Mouse (Mus musculus): ENCODE results near the gene Cnmd. TPM values are rescaled to one million over a fixed set of nuclear protein-coding genes. Genes with fewer than 3 reads are reported as not detected.
A peak's percentile ranks its signal among the peaks of the same experiment; 100 is the strongest.

The Cnmd gene
- polyA plus RNA-seq, 1 experiment from 2014 or later, result 1.7 TPM

- ATAC-seq (replicated peaks; ENCODE audit: low FRiP score, low read depth) (no peak), DNase-seq (ENCODE audit: low spot score) (peak; percentile 48)
- peaks cover 7% of the 10 kb centered on the region; the same call in 1 of the 2 replicates for H3K36me3 ChIP-seq (ENCODE audit: insufficient read depth, low read length)
- no peak overlapping the region for H3K27ac ChIP-seq
- H3K27me3 ChIP-seq (ENCODE audit: insufficient read depth, low read length), result no peaks in the 10 kb centered on the region
- no peaks in the 10 kb centered on the region for H3K4me1 ChIP-seq (replicated peaks; ENCODE audit: insufficient read depth, low read length)
- no peak for TF ChIP-seq CTCF (IDR thresholded peaks at IDR 0.05; ENCODE audit: low read depth)
- H3K9me3 ChIP-seq (replicated peaks; ENCODE audit: low read length), result no peaks in the 10 kb centered on the region
- no peak overlapping the region for H3K4me3 ChIP-seq (replicated peaks; ENCODE audit: low read depth, low read length)
- no peak overlapping the region for H3K9ac ChIP-seq (ENCODE audit: low read depth, low read length)
- 32% methylated on average over 3 of the region's 3 CpGs for WGBS
- H3K4me2 ChIP-seq (ENCODE audit: low read length), result no peak overlapping the region
Measured at GRCm38 (mm10) chr14:79621143-79621542, 40.8 kb downstream of the Cnmd start.

GRCm38 (mm10) chr14:79619802-79620201, 42.2 kb downstream of the Cnmd start:
- Histone ChIP-seq H3K36me3 (ENCODE audit: insufficient read depth, low read length) (peaks cover 3% of the 10 kb centered on the region; the same call in 1 of the 2 replicates), H3K4me1 (replicated peaks; ENCODE audit: insufficient read depth, low read length) (no peaks in the 10 kb centered on the region)
- TF ChIP-seq CTCF (IDR thresholded peaks at IDR 0.05; ENCODE audit: low read depth), result no peak

GRCm38 (mm10) chr14:79617121-79617828, 44.7 kb downstream of the Cnmd start:
- ATAC-seq (replicated peaks; ENCODE audit: low FRiP score, low read depth) (no peak), DNase-seq (ENCODE audit: low spot score) (peak; percentile 73)
- no peak overlapping the region for H3K27ac ChIP-seq
- H3K4me3 ChIP-seq (replicated peaks; ENCODE audit: low read depth, low read length), result no peak overlapping the region
- no peaks in the 10 kb centered on the region for H3K4me1 ChIP-seq (replicated peaks; ENCODE audit: insufficient read depth, low read length)
- TF ChIP-seq CTCF (IDR thresholded peaks at IDR 0.05; ENCODE audit: low read depth), result peak; percentile 76
- H3K4me2 ChIP-seq (ENCODE audit: low read length), result no peak overlapping the region
- no peaks in the 10 kb centered on the region for H3K9me3 ChIP-seq (replicated peaks; ENCODE audit: low read length)
- no peaks in the 10 kb centered on the region for H3K27me3 ChIP-seq (ENCODE audit: insufficient read depth, low read length)
- peaks cover 18% of the 10 kb centered on the region for H3K36me3 ChIP-seq (ENCODE audit: insufficient read depth, low read length)
- no peak overlapping the region for H3K9ac ChIP-seq (ENCODE audit: low read depth, low read length)
- 86% methylated on average over 8 of the region's 8 CpGs for WGBS

More at GRCm38 (mm10) chr14:79619802-79620201, 42.2 kb downstream of the Cnmd start:
- Histone ChIP-seq H3K4me3 (replicated peaks; ENCODE audit: low read depth, low read length) (no peak overlapping the region), H3K4me2 (ENCODE audit: low read length) (no peak overlapping the region), H3K27me3 (ENCODE audit: insufficient read depth, low read length) (no peaks in the 10 kb centered on the region), H3K9me3 (replicated peaks; ENCODE audit: low read length) (no peaks in the 10 kb centered on the region), H3K9ac (ENCODE audit: low read depth, low read length) (no peak overlapping the region), H3K27ac (no peak overlapping the region)
- 94% methylated on average over 7 of the region's 7 CpGs for WGBS
- ATAC-seq (replicated peaks; ENCODE audit: low FRiP score, low read depth) (no peak), DNase-seq (ENCODE audit: low spot score) (no peak)

GRCm38 (mm10) chr14:79608286-79608685, 53.7 kb downstream of the Cnmd start:
- TF ChIP-seq CTCF (IDR thresholded peaks at IDR 0.05; ENCODE audit: low read depth), result no peak
- Histone ChIP-seq H3K9me3 (replicated peaks; ENCODE audit: low read length) (no peaks in the 10 kb centered on the region), H3K36me3 (ENCODE audit: insufficient read depth, low read length) (peaks cover 40% of the 10 kb centered on the region), H3K4me3 (replicated peaks; ENCODE audit: low read depth, low read length) (no peak overlapping the region), H3K4me2 (ENCODE audit: low read length) (no peak overlapping the region), H3K27me3 (ENCODE audit: insufficient read depth, low read length) (no peaks in the 10 kb centered on the region), H3K9ac (ENCODE audit: low read depth, low read length) (no peak overlapping the region), H3K27ac (no peak overlapping the region), H3K4me1 (replicated peaks; ENCODE audit: insufficient read depth, low read length) (no peaks in the 10 kb centered on the region)
- DNase-seq (ENCODE audit: low spot score) (no peak), ATAC-seq (replicated peaks; ENCODE audit: low FRiP score, low read depth) (no peak)
- WGBS, result 95% methylated on average over 6 of the region's 6 CpGs

GRCm38 (mm10) chr14:79607352-79607751, 54.6 kb downstream of the Cnmd start:
- Histone ChIP-seq H3K27ac (no peak overlapping the region), H3K9me3 (replicated peaks; ENCODE audit: low read length) (no peaks in the 10 kb centered on the region), H3K27me3 (ENCODE audit: insufficient read depth, low read length) (no peaks in the 10 kb centered on the region), H3K4me3 (replicated peaks; ENCODE audit: low read depth, low read length) (no peak overlapping the region), H3K36me3 (ENCODE audit: insufficient read depth, low read length) (peaks cover 37% of the 10 kb centered on the region), H3K4me1 (replicated peaks; ENCODE audit: insufficient read depth, low read length) (no peaks in the 10 kb centered on the region), H3K4me2 (ENCODE audit: low read length) (no peak overlapping the region), H3K9ac (ENCODE audit: low read depth, low read length) (no peak overlapping the region)
- ATAC-seq (replicated peaks; ENCODE audit: low FRiP score, low read depth) (no peak), DNase-seq (ENCODE audit: low spot score) (no peak)
- WGBS, result 86% methylated on average over 4 of the region's 4 CpGs
- TF ChIP-seq CTCF (IDR thresholded peaks at IDR 0.05; ENCODE audit: low read depth), result no peak

- no peaks in the 10 kb centered on the region for H3K9me3 ChIP-seq (replicated peaks; ENCODE audit: low read length)
- DNase-seq (ENCODE audit: low spot score) (no peak), ATAC-seq (replicated peaks; ENCODE audit: low FRiP score, low read depth) (no peak)
- H3K9ac ChIP-seq (ENCODE audit: low read depth, low read length), result no peak overlapping the region
- no peak for TF ChIP-seq CTCF (IDR thresholded peaks at IDR 0.05; ENCODE audit: low read depth)
- no peak overlapping the region for H3K4me2 ChIP-seq (ENCODE audit: low read length)
- no peak overlapping the region for H3K27ac ChIP-seq
- no peaks in the 10 kb centered on the region for H3K4me1 ChIP-seq (replicated peaks; ENCODE audit: insufficient read depth, low read length)
- WGBS, result 93% methylated on average over 3 of the region's 3 CpGs
- H3K27me3 ChIP-seq (ENCODE audit: insufficient read depth, low read length), result no peaks in the 10 kb centered on the region
- no peak overlapping the region for H3K4me3 ChIP-seq (replicated peaks; ENCODE audit: low read depth, low read length)
- peaks cover 37% of the 10 kb centered on the region for H3K36me3 ChIP-seq (ENCODE audit: insufficient read depth, low read length)
Measured at GRCm38 (mm10) chr14:79606867-79607266, 55.1 kb downstream of the Cnmd start.

All from kidney, postnatal 0 days (tissue).